Mouse (Mus musculus) granulocyte monocyte progenitor cell, adult 5-6 weeks (primary cell): ENCODE data around the gene Gm49394. TPM values are rescaled to one million over a fixed set of nuclear protein-coding genes. Genes with fewer than 3 reads are reported as not detected.

Experiments
- ATAC-seq: replicated peaks from 2 replicates; pipeline ENCODE4 v1.8.0; 2016; ENCODE audit warnings: mild to moderate bottlenecking, moderate TSS enrichment, inconsistent platforms; ENCODE audit not compliant: poor library complexity, severe bottlenecking
- total RNA-seq, 2 experiments: library from RNA; stranded (forward) in 1 of 2; stranded (reverse) in 1 of 2; fragments of 200-712, 200-1000 nt in 1 of 2; fragments of >200 nt in 1 of 2; fragmentation: Nextera tagmentation in 1 of 2; gene quantifications; 2 replicates each; pipeline ENCODE4 v1.2.3; 2014 to 2017

Gm49394 gene
- total RNA-seq (2014; fragmentation: Nextera tagmentation) (not detected in 2 replicates), total RNA-seq (2017) (not detected in 2 replicates)

GRCm38 (mm10) chr7:142669751-142670625 lies at the start of gene Gm49394:
Gene Gm49394 (minus strand): TSS chr7:142669942.
- no peak for ATAC-seq

GRCm38 (mm10) chr7:142714783-142715498 lies 45.2 kb upstream of the Gm49394 start:
- ATAC-seq, result peak; percentile 40; the same call in 1 of the 2 replicates

GRCm38 (mm10) chr7:142706873-142707272 lies 37.1 kb upstream of the Gm49394 start:
- no peak for ATAC-seq

GRCm38 (mm10) chr7:142699334-142699860 lies 29.7 kb upstream of the Gm49394 start:
- no peak for ATAC-seq

- no peak for ATAC-seq
Measured at GRCm38 (mm10) chr7:142678611-142679010, 8.9 kb upstream of the Gm49394 start.

- ATAC-seq, result peak; percentile 50
Measured at GRCm38 (mm10) chr7:142675644-142676043, 5.9 kb upstream of the Gm49394 start.

GRCm38 (mm10) chr7:142675141-142675540 lies 5.4 kb upstream of the Gm49394 start:
- no peak for ATAC-seq

- ATAC-seq, result peak; percentile 50; the same call in 1 of the 2 replicates
Measured at GRCm38 (mm10) chr7:142672120-142672519, 2.4 kb upstream of the Gm49394 start.

- ATAC-seq, result no peak
Measured at GRCm38 (mm10) chr7:142671067-142671466, 1.3 kb upstream of the Gm49394 start.

- no peak for ATAC-seq
Measured at GRCm38 (mm10) chr7:142668328-142668727, 1.4 kb downstream of the Gm49394 start.

GRCm38 (mm10) chr7:142667521-142667920 lies 2.2 kb downstream of the Gm49394 start:
- no peak for ATAC-seq

- no peak for ATAC-seq
Measured at GRCm38 (mm10) chr7:142666659-142667058, 3.1 kb downstream of the Gm49394 start, which contains the start of gene Igf2. Gene Igf2 (minus strand): TSS chr7:142666816.

- no peak for ATAC-seq
Measured at GRCm38 (mm10) chr7:142666109-142666508, 3.6 kb downstream of the Gm49394 start.

GRCm38 (mm10) chr7:142665364-142665763 lies 4.4 kb downstream of the Gm49394 start:
- ATAC-seq, result no peak

- ATAC-seq, result no peak
Measured at GRCm38 (mm10) chr7:142664465-142665029, 5.2 kb downstream of the Gm49394 start.

GRCm38 (mm10) chr7:142663931-142664421 lies 5.8 kb downstream of the Gm49394 start:
- ATAC-seq, result peak; percentile 29

GRCm38 (mm10) chr7:142663151-142663550 lies 6.6 kb downstream of the Gm49394 start:
- ATAC-seq, result no peak

GRCm38 (mm10) chr7:142661811-142662210 lies 7.9 kb downstream of the Gm49394 start:
- no peak for ATAC-seq

GRCm38 (mm10) chr7:142661046-142661445 lies 8.7 kb downstream of the Gm49394 start:
- no peak for ATAC-seq

GRCm38 (mm10) chr7:142660651-142660945 lies 9.1 kb downstream of the Gm49394 start:
- no peak for ATAC-seq
